Mouse (Mus musculus) heart, embryonic 14.5 days (tissue): Measurements from ENCODE around the gene Slc25a44. TPM values are rescaled to one million over a fixed set of nuclear protein-coding genes. Genes with fewer than 3 reads are reported as not detected.
A peak's percentile ranks its signal among the peaks of the same experiment; 100 is the strongest.
"Not testable (repeated sequence)": the region's sequence is repeated elsewhere in the genome, so short reads cannot be mapped to it uniquely, and the experiment has no call there.

ENCODE experiments used
- ATAC-seq: fragments of 200-750 bp; cut with Nextera tagmentation; 2 replicates; pipeline ENCODE4 v1.8.0; 2017; ENCODE audit warnings: low read depth, moderate TSS enrichment; ENCODE audit not compliant: insufficient number of reproducible peaks, insufficient read depth, low FRiP score
- H3K27ac ChIP-seq, 2 experiments: fragments of 200-500 bp in 1 of 2; fragments of 300-500 bp in 1 of 2; sonication (generic) in 1 of 2; replicated peaks in 1 of 2; 2 replicates each; pipeline ENCODE4 v1.5.1; 2012 to 2014; ENCODE audit warnings: low read depth in 2 of 2, low read length in 2 of 2, control low read depth in 1 of 2, mild to moderate bottlenecking in 1 of 2, mixed read lengths in 1 of 2; ENCODE audit not compliant: control insufficient read depth in 1 of 2, insufficient read depth in 1 of 2
- H3K27me3 ChIP-seq: fragments of 300-500 bp; sonication (generic); 2 replicates; pipeline ENCODE4 v1.6.1; 2014; ENCODE audit warnings: mild to moderate bottlenecking, low read length, control low read depth; ENCODE audit not compliant: control insufficient read depth, insufficient read depth
- H3K36me3 ChIP-seq: fragments of 300-500 bp; sonication (generic); 2 replicates; pipeline ENCODE4 v1.6.1; 2014; ENCODE audit warnings: mild to moderate bottlenecking, control low read depth, low read length, mixed read lengths; ENCODE audit not compliant: control insufficient read depth, insufficient read depth
- H3K4me1 ChIP-seq, 2 experiments: fragments of 200-500 bp in 1 of 2; fragments of 300-500 bp in 1 of 2; sonication (generic) in 1 of 2; 2 replicates each; pipeline ENCODE4 v1.6.1; 2012 to 2014; ENCODE audit warnings: low read length in 2 of 2, control low read depth in 1 of 2, mixed read lengths in 1 of 2; ENCODE audit not compliant: control insufficient read depth in 2 of 2, insufficient read depth in 2 of 2
- H3K4me2 ChIP-seq: fragments of 300-500 bp; sonication (generic); 2 replicates; pipeline ENCODE4 v1.6.1; 2014; ENCODE audit warnings: mild to moderate bottlenecking, low read length
- H3K4me3 ChIP-seq, 2 experiments: fragments of 200-500 bp in 1 of 2; fragments of 300-500 bp in 1 of 2; sonication (generic) in 1 of 2; 2 replicates each; pipeline ENCODE4 v1.5.1; 2012 to 2014; ENCODE audit warnings: low read length in 2 of 2, mild to moderate bottlenecking in 2 of 2, control low read depth in 1 of 2, low read depth in 1 of 2, moderate library complexity in 1 of 2; ENCODE audit not compliant: control insufficient read depth in 1 of 2, insufficient read depth in 1 of 2
- H3K9ac ChIP-seq: fragments of 300-500 bp; sonication (generic); 2 replicates; pipeline ENCODE4 v1.6.1; 2014; ENCODE audit warnings: mild to moderate bottlenecking, low read length
- H3K9me3 ChIP-seq: fragments of 300-500 bp; sonication (generic); 2 replicates; pipeline ENCODE4 v1.6.1; 2016; ENCODE audit warnings: low read length, control low read depth; ENCODE audit not compliant: control insufficient read depth
- WGBS: fragments of 180-500 bp; shearing (Covaris S2); extraction: QIAGEN DNeasy Blood & Tissue Kit; methylation state at CpG from one replicate; pipeline ENCODE4 v1.1.7; 2014; 5-methylcytosine and 5-hydroxymethylcytosine counted together
- polyA plus RNA-seq: library from polyadenylated mRNA; unstranded; fragments of >200 nt; fragmentation: Nextera tagmentation; extraction: Ambion mirVana; gene quantifications from 2 replicates; pipeline ENCODE4 v1.2.1, GENCODE M21; 2014

The Slc25a44 gene
- polyA plus RNA-seq, 1 experiment from 2014 or later = 12.3 TPM

GRCm38 (mm10) chr3:88395288-88395687 is 29.7 kb downstream of the Slc25a44 start:
- no peak overlapping the region for H3K4me3 ChIP-seq
- 93% methylated on average over 6 of the region's 6 CpGs for WGBS

GRCm38 (mm10) chr3:88393776-88394375 is 31.1 kb downstream of the Slc25a44 start:
- Histone ChIP-seq H3K36me3 (peaks cover 41% of the 10 kb centered on the region), H3K27ac (no peak overlapping the region), H3K4me2 (no peak overlapping the region), H3K4me3 (no peak overlapping the region), H3K9me3 (no peaks in the 10 kb centered on the region), H3K27me3 (no peaks in the 10 kb centered on the region), H3K9ac (no peak overlapping the region), H3K4me1 (no peaks in the 10 kb centered on the region)
- WGBS = 88% methylated on average over 9 of the region's 9 CpGs
- no peak for ATAC-seq

More at GRCm38 (mm10) chr3:88395288-88395687, 29.7 kb downstream of the Slc25a44 start:
- ATAC-seq = no peak
- peaks cover 50% of the 10 kb centered on the region for H3K36me3 ChIP-seq
- H3K27ac ChIP-seq = no peak overlapping the region
- no peaks in the 10 kb centered on the region for H3K9me3 ChIP-seq
- H3K27me3 ChIP-seq = no peaks in the 10 kb centered on the region
- no peak overlapping the region for H3K9ac ChIP-seq
- no peaks in the 10 kb centered on the region for H3K4me1 ChIP-seq
- H3K4me2 ChIP-seq = no peak overlapping the region

GRCm38 (mm10) chr3:88384364-88384763 is 40.6 kb downstream of the Slc25a44 start, which contains the start of gene Bglap:
Gene Bglap (minus strand): TSS chr3:88384464.
- no peaks in the 10 kb centered on the region for H3K9me3 ChIP-seq
- ATAC-seq = no peak
- H3K9ac ChIP-seq = no peak within 1 kb of the TSS
- H3K4me3 ChIP-seq = no peak within 1 kb of the TSS
- H3K4me1 ChIP-seq = peaks cover 0 to 2% of the 10 kb centered on the region in 2 experiments; a peak in 1 of 4 replicates
- H3K27ac ChIP-seq = no peak within 1 kb of the TSS
- H3K27me3 ChIP-seq = no peaks in the 10 kb centered on the region
- H3K4me2 ChIP-seq = no peak within 1 kb of the TSS
- no peaks in the 10 kb centered on the region for H3K36me3 ChIP-seq
- 69% methylated on average over 5 of the region's 5 CpGs for WGBS

GRCm38 (mm10) chr3:88382383-88382782 is 42.6 kb downstream of the Slc25a44 start:
- not testable (repeated sequence) for H3K36me3 ChIP-seq, H3K9ac ChIP-seq, ATAC-seq, H3K4me2 ChIP-seq, H3K27me3 ChIP-seq, H3K4me1 ChIP-seq, H3K9me3 ChIP-seq, H3K27ac ChIP-seq, H3K4me3 ChIP-seq
- 13% methylated on average over 1 of the region's 7 CpGs for WGBS

GRCm38 (mm10) chr3:88381389-88382315 is 43.3 kb downstream of the Slc25a44 start:
- not testable (repeated sequence) for H3K4me1 ChIP-seq, H3K27me3 ChIP-seq, H3K9me3 ChIP-seq, H3K27ac ChIP-seq, H3K4me3 ChIP-seq, ATAC-seq, H3K9ac ChIP-seq, H3K36me3 ChIP-seq
- H3K4me2 ChIP-seq = peak overlapping the region; percentile 48
- 11% methylated on average over 17 of the region's 22 CpGs for WGBS

GRCm38 (mm10) chr3:88378599-88378998 is 46.3 kb downstream of the Slc25a44 start, which contains the start of gene Bglap2:
Gene Bglap2 (minus strand): TSS chr3:88378699.
- WGBS = 70% methylated on average over 4 of the region's 5 CpGs
- not testable (repeated sequence) for H3K36me3 ChIP-seq, H3K9me3 ChIP-seq, H3K27me3 ChIP-seq, H3K9ac ChIP-seq, H3K27ac ChIP-seq, ATAC-seq, H3K4me1 ChIP-seq, H3K4me3 ChIP-seq, H3K4me2 ChIP-seq

- ATAC-seq, H3K4me1 ChIP-seq, H3K27ac ChIP-seq, H3K36me3 ChIP-seq, H3K27me3 ChIP-seq, H3K9ac ChIP-seq, H3K9me3 ChIP-seq, H3K4me3 ChIP-seq: not testable (repeated sequence)
- 20% methylated on average over 5 of the region's 7 CpGs for WGBS
- peak overlapping the region; percentile 50 for H3K4me2 ChIP-seq
Measured at GRCm38 (mm10) chr3:88376644-88377043, 48.3 kb downstream of the Slc25a44 start.
